Mouse (Mus musculus) erythroblast, embryonic 14.5 days (primary cell): Measurements from ENCODE around the gene 4930438A08Rik. TPM values are rescaled to one million over a fixed set of nuclear protein-coding genes. Genes with fewer than 3 reads are reported as not detected.
"Not testable (repeated sequence)": the region's sequence is repeated elsewhere in the genome, so short reads cannot be mapped to it uniquely, and the experiment has no call there.

Experiments
- H3K27me3 ChIP-seq: 2 replicates; pipeline ENCODE4 v1.6.1; 2012; ENCODE audit warnings: inconsistent platforms; ENCODE audit not compliant: control insufficient read depth
- H3K36me3 ChIP-seq: 2 replicates; pipeline ENCODE4 v1.6.1; 2012; ENCODE audit warnings: mild to moderate bottlenecking, inconsistent platforms; ENCODE audit not compliant: control insufficient read depth
- H3K4me1 ChIP-seq: 2 replicates; pipeline ENCODE4 v1.6.1; 2012; ENCODE audit warnings: inconsistent platforms; ENCODE audit not compliant: control insufficient read depth
- H3K4me3 ChIP-seq: replicated peaks from 2 replicates; pipeline ENCODE3; 2012; ENCODE audit warnings: moderate library complexity, mild to moderate bottlenecking, inconsistent platforms
- H3K9me3 ChIP-seq: 2 replicates; pipeline ENCODE4 v1.6.1; 2012; ENCODE audit warnings: low read length, inconsistent platforms, mixed read lengths; ENCODE audit not compliant: control insufficient read depth
- GATA1 ChIP-seq: IDR thresholded peaks from 2 replicates; pipeline ENCODE4 v1.6.1; 2012; ENCODE audit warnings: low read length, inconsistent platforms, mixed read lengths
- TAL1 ChIP-seq: IDR thresholded peaks from 3 replicates; pipeline ENCODE4 v1.6.1; 2012; ENCODE audit warnings: low read length, inconsistent platforms, mixed read lengths
- polyA plus RNA-seq: library from polyadenylated mRNA; stranded (reverse); fragments of >175 nt; gene quantifications from 2 replicates; pipeline ENCODE4 v1.2.3, GENCODE M21; 2012

Gene 4930438A08Rik
- not detected in 2 replicates for polyA plus RNA-seq

GRCm38 (mm10) chr11:58274572-58274971 lies at the start of gene 4930438A08Rik:
Gene 4930438A08Rik, plus strand, starts transcription at chr11:58274799.
- TF ChIP-seq GATA1 (no peak), TAL1 (no peak)
- Histone ChIP-seq H3K4me3 (no peak within 1 kb of the TSS), H3K4me1 (no peaks in the 10 kb centered on the region), H3K36me3 (no peaks in the 10 kb centered on the region), H3K9me3 (no peaks in the 10 kb centered on the region), H3K27me3 (peaks cover 2% of the 10 kb centered on the region)

GRCm38 (mm10) chr11:58224872-58225271 lies 49.7 kb upstream of the 4930438A08Rik start:
- H3K36me3 ChIP-seq, result peaks cover 39% of the 10 kb centered on the region
- H3K27me3 ChIP-seq, H3K4me3 ChIP-seq, H3K9me3 ChIP-seq: not testable (repeated sequence)
- peaks cover 48% of the 10 kb centered on the region for H3K4me1 ChIP-seq

GRCm38 (mm10) chr11:58225655-58226054 lies 48.9 kb upstream of the 4930438A08Rik start:
- no peak overlapping the region for H3K4me3 ChIP-seq
- H3K9me3 ChIP-seq, result no peaks in the 10 kb centered on the region
- H3K4me1 ChIP-seq, result peaks cover 41% of the 10 kb centered on the region
- peaks cover 31% of the 10 kb centered on the region for H3K36me3 ChIP-seq
- peaks cover 2% of the 10 kb centered on the region for H3K27me3 ChIP-seq
- TF ChIP-seq TAL1, result no peak
- no peak for TF ChIP-seq GATA1

GRCm38 (mm10) chr11:58226425-58226824 lies 48.2 kb upstream of the 4930438A08Rik start:
- no peak for TF ChIP-seq GATA1
- TF ChIP-seq TAL1, result no peak
- peaks cover 33% of the 10 kb centered on the region for H3K4me1 ChIP-seq
- H3K9me3 ChIP-seq, result no peaks in the 10 kb centered on the region
- peaks cover 23% of the 10 kb centered on the region for H3K36me3 ChIP-seq
- H3K27me3 ChIP-seq, result peaks cover 5% of the 10 kb centered on the region
- no peak overlapping the region for H3K4me3 ChIP-seq

- H3K36me3 ChIP-seq, H3K9me3 ChIP-seq, H3K4me3 ChIP-seq: not testable (repeated sequence)
- Histone ChIP-seq H3K4me1 (peaks cover 23% of the 10 kb centered on the region), H3K27me3 (peaks cover 18% of the 10 kb centered on the region)
Observed at GRCm38 (mm10) chr11:58228021-58228420, 46.6 kb upstream of the 4930438A08Rik start.

GRCm38 (mm10) chr11:58230396-58230910 lies 44.1 kb upstream of the 4930438A08Rik start:
- TF ChIP-seq TAL1 (no peak), GATA1 (no peak)
- Histone ChIP-seq H3K27me3 (peaks cover 23% of the 10 kb centered on the region), H3K9me3 (no peaks in the 10 kb centered on the region), H3K4me1 (peaks cover 6% of the 10 kb centered on the region), H3K36me3 (no peaks in the 10 kb centered on the region), H3K4me3 (no peak overlapping the region)

GRCm38 (mm10) chr11:58231156-58231555 lies 43.4 kb upstream of the 4930438A08Rik start:
- TF ChIP-seq GATA1 (no peak), TAL1 (no peak)
- Histone ChIP-seq H3K4me1 (no peaks in the 10 kb centered on the region), H3K4me3 (no peak overlapping the region), H3K36me3 (no peaks in the 10 kb centered on the region), H3K9me3 (no peaks in the 10 kb centered on the region), H3K27me3 (peaks cover 23% of the 10 kb centered on the region)

- H3K27me3 ChIP-seq, result peaks cover 23% of the 10 kb centered on the region
Observed at GRCm38 (mm10) chr11:58234551-58234950, 40.0 kb upstream of the 4930438A08Rik start.

GRCm38 (mm10) chr11:58235152-58235551 lies 39.4 kb upstream of the 4930438A08Rik start:
- no peak for TF ChIP-seq GATA1
- TF ChIP-seq TAL1, result no peak
- Histone ChIP-seq H3K4me1 (peaks cover 8% of the 10 kb centered on the region), H3K36me3 (no peaks in the 10 kb centered on the region), H3K4me3 (no peak overlapping the region), H3K9me3 (no peaks in the 10 kb centered on the region), H3K27me3 (peaks cover 23% of the 10 kb centered on the region)

More at GRCm38 (mm10) chr11:58234551-58234950, 40.0 kb upstream of the 4930438A08Rik start:
- H3K36me3 ChIP-seq, H3K4me3 ChIP-seq, H3K4me1 ChIP-seq, H3K9me3 ChIP-seq: not testable (repeated sequence)
